Mouse (Mus musculus) thymus, postnatal 10 days (tissue): ENCODE measurements around the gene Cda.

Experiments
- DNase-seq, 2 experiments: peaks; one replicate each; pipeline ENCODE4 v3.0.0; 2021; ENCODE audit warnings: low spot score in 2 of 2

Gene Cda

GRCm38 (mm10) chr4:138368498-138369260 is 887 bp upstream of the Cda start:
- no peak for DNase-seq

GRCm38 (mm10) chr4:138366561-138366960 is 1.2 kb downstream of the Cda start:
- DNase-seq: no peak

- DNase-seq: no peak
Observed at GRCm38 (mm10) chr4:138363511-138363910, 4.3 kb downstream of the Cda start.

- no peak for DNase-seq
Observed at GRCm38 (mm10) chr4:138362883-138363282, 4.9 kb downstream of the Cda start.

GRCm38 (mm10) chr4:138361370-138361821 is 6.4 kb downstream of the Cda start:
- no peak for DNase-seq

- no peak for DNase-seq
Observed at GRCm38 (mm10) chr4:138358176-138358575, 9.6 kb downstream of the Cda start.

- DNase-seq: no peak
Observed at GRCm38 (mm10) chr4:138356551-138356950, 11.2 kb downstream of the Cda start.

- DNase-seq: no peak
Observed at GRCm38 (mm10) chr4:138356141-138356540, 11.7 kb downstream of the Cda start.

- no peak for DNase-seq
Observed at GRCm38 (mm10) chr4:138355496-138355895, 12.3 kb downstream of the Cda start.

GRCm38 (mm10) chr4:138353438-138354171 is 14.2 kb downstream of the Cda start:
- no peak for DNase-seq

GRCm38 (mm10) chr4:138352692-138353091 is 15.1 kb downstream of the Cda start:
- DNase-seq: no peak

GRCm38 (mm10) chr4:138351821-138352220 is 16.0 kb downstream of the Cda start:
- DNase-seq: no peak

GRCm38 (mm10) chr4:138348716-138349115 is 19.1 kb downstream of the Cda start:
- no peak for DNase-seq

- no peak for DNase-seq
Observed at GRCm38 (mm10) chr4:138347280-138347679, 20.5 kb downstream of the Cda start.

GRCm38 (mm10) chr4:138344891-138345545 is 22.8 kb downstream of the Cda start:
- DNase-seq: no peak

GRCm38 (mm10) chr4:138343341-138343837 is 24.4 kb downstream of the Cda start:
- DNase-seq: no peak

GRCm38 (mm10) chr4:138342778-138343177 is 25.0 kb downstream of the Cda start:
- no peak for DNase-seq

- no peak for DNase-seq
Observed at GRCm38 (mm10) chr4:138342048-138342447, 25.7 kb downstream of the Cda start.

GRCm38 (mm10) chr4:138341393-138341792 is 26.4 kb downstream of the Cda start:
- DNase-seq: no peak

- DNase-seq: peak in 1 of 2 experiments; percentile 26
Observed at GRCm38 (mm10) chr4:138339963-138340362, 27.8 kb downstream of the Cda start.

GRCm38 (mm10) chr4:138337341-138337740 is 30.5 kb downstream of the Cda start:
- DNase-seq: no peak

- no peak for DNase-seq
Observed at GRCm38 (mm10) chr4:138336876-138337275, 30.9 kb downstream of the Cda start.
